Mouse (Mus musculus) CH12.LX (cell line): ENCODE data around the gene Dhcr7. TPM values are rescaled to one million over a fixed set of nuclear protein-coding genes. Genes with fewer than 3 reads are reported as not detected.

Source experiments
- DNase-seq: peaks from one replicate; pipeline ENCODE4 v3.0.0-alpha.2; 2013; ENCODE audit errors: extremely low read depth
- H3K27ac ChIP-seq: 2 replicates; pipeline ENCODE4 v1.5.1; 2012; ENCODE audit warnings: low read depth, mild to moderate bottlenecking, control low read depth, moderate library complexity; ENCODE audit not compliant: insufficient read depth
- H3K27me3 ChIP-seq: replicated peaks from 2 replicates; pipeline ENCODE3; 2012; ENCODE audit warnings: inconsistent platforms
- H3K36me3 ChIP-seq, 2 experiments: replicated peaks in 1 of 2; 2 replicates each; pipeline versions ENCODE3 to v1.6.1; 2012; ENCODE audit warnings: inconsistent platforms in 1 of 2, low read length in 1 of 2, mild to moderate bottlenecking in 1 of 2, mixed read lengths in 1 of 2, moderate library complexity in 1 of 2; ENCODE audit not compliant: control insufficient read depth in 1 of 2, insufficient read depth in 1 of 2
- H3K4me1 ChIP-seq, 2 experiments: 2 replicates each; pipeline ENCODE4 v1.6.1; 2012; ENCODE audit warnings: inconsistent platforms in 1 of 2, moderate library complexity in 1 of 2; ENCODE audit not compliant: insufficient read depth in 2 of 2, control insufficient read depth in 1 of 2
- H3K4me2 ChIP-seq: 2 replicates; pipeline ENCODE4 v1.6.1; 2012; ENCODE audit warnings: low read depth, mild to moderate bottlenecking, control low read depth; ENCODE audit not compliant: poor library complexity, insufficient read depth, severe bottlenecking
- H3K4me3 ChIP-seq, 3 experiments: fragments of 150-350 bp in 1 of 3; sonication (generic) in 1 of 3; replicated peaks in 1 of 3; 2 replicates each; pipeline versions ENCODE3 to v1.5.1; 2011 to 2012; ENCODE audit warnings: low read depth in 2 of 3, low read length in 2 of 3, mild to moderate bottlenecking in 2 of 3, moderate library complexity in 2 of 3, control low read depth in 1 of 3, improper control_type of control experiment in 1 of 3, inconsistent platforms in 1 of 3, mixed read lengths in 1 of 3; ENCODE audit not compliant: poor library complexity in 1 of 3
- H3K79me2 ChIP-seq: replicated peaks from 2 replicates; pipeline ENCODE4 v1.6.1; 2012; ENCODE audit warnings: mild to moderate bottlenecking, moderate library complexity; ENCODE audit not compliant: control insufficient read depth, poor library complexity, insufficient read depth, severe bottlenecking; ENCODE audit errors: extremely low read depth
- H3K9ac ChIP-seq: 2 replicates; pipeline ENCODE4 v1.6.1; 2012; ENCODE audit warnings: low read depth, mild to moderate bottlenecking, control low read depth, moderate library complexity; ENCODE audit not compliant: insufficient read depth
- H3K9me3 ChIP-seq: replicated peaks from 2 replicates; pipeline ENCODE3; 2012; ENCODE audit warnings: low read length, inconsistent platforms, mixed read lengths
- BHLHE40 ChIP-seq: IDR thresholded peaks from 2 replicates; pipeline ENCODE4 v1.6.1; 2011; ENCODE audit warnings: mild to moderate bottlenecking, low read depth, low read length, improper control_type of control experiment
- CHD1 ChIP-seq: IDR thresholded peaks from 2 replicates; pipeline ENCODE4 v1.6.1; 2012; ENCODE audit warnings: low read depth, low read length, improper control_type of control experiment, inconsistent platforms
- CHD2 ChIP-seq: IDR thresholded peaks from 2 replicates; pipeline ENCODE4 v1.6.1; 2011; ENCODE audit warnings: low read length, improper control_type of control experiment
- CTCF ChIP-seq, 2 experiments: IDR thresholded peaks in 1 of 2; conservative IDR thresholded peaks in 1 of 2; 2 replicates each; pipeline ENCODE4 v1.5.1; 2011 to 2012; ENCODE audit warnings: low read depth in 2 of 2, low read length in 2 of 2, improper control_type of control experiment in 1 of 2, inconsistent platforms in 1 of 2, mild to moderate bottlenecking in 1 of 2, moderate library complexity in 1 of 2
- E2F4 ChIP-seq: IDR thresholded peaks from 2 replicates; pipeline ENCODE4 v1.6.1; 2011; ENCODE audit warnings: low read depth, low read length, improper control_type of control experiment; ENCODE audit not compliant: insufficient replicate concordance
- ELF1 ChIP-seq: IDR thresholded peaks from 2 replicates; pipeline ENCODE4 v1.6.1; 2014; ENCODE audit warnings: low read depth, mild to moderate bottlenecking, inconsistent platforms, low read length, improper control_type of control experiment
- EP300 ChIP-seq: IDR thresholded peaks from 2 replicates; pipeline ENCODE4 v1.6.1; 2011; ENCODE audit warnings: low read length, improper control_type of control experiment
- ETS1 ChIP-seq: conservative IDR thresholded peaks from 2 replicates; pipeline ENCODE4 v1.6.1; 2012; ENCODE audit warnings: low read depth, mild to moderate bottlenecking, inconsistent platforms, low read length, improper control_type of control experiment, moderate library complexity
- GABPA ChIP-seq: IDR thresholded peaks from 2 replicates; pipeline ENCODE4 v1.6.1; 2012; ENCODE audit warnings: low read depth, low read length, improper control_type of control experiment, inconsistent platforms; ENCODE audit not compliant: insufficient replicate concordance
- HCFC1 ChIP-seq: IDR thresholded peaks from 2 replicates; pipeline ENCODE4 v1.6.1; 2012; ENCODE audit warnings: low read depth, mild to moderate bottlenecking, inconsistent platforms, low read length, improper control_type of control experiment
- IRF4 ChIP-seq: IDR thresholded peaks from 2 replicates; pipeline ENCODE4 v1.6.1; 2014; ENCODE audit warnings: low read depth, mild to moderate bottlenecking, inconsistent platforms, low read length, improper control_type of control experiment
- JUN ChIP-seq: IDR thresholded peaks from 2 replicates; pipeline ENCODE4 v1.6.1; 2011; ENCODE audit warnings: low read depth, mild to moderate bottlenecking, low read length, improper control_type of control experiment, moderate library complexity; ENCODE audit not compliant: insufficient read depth
- JUND ChIP-seq: conservative IDR thresholded peaks from 2 replicates; pipeline ENCODE4 v1.6.1; 2011; ENCODE audit warnings: low read depth, low read length, improper control_type of control experiment
- KAT2A ChIP-seq: IDR thresholded peaks from 2 replicates; pipeline ENCODE4 v1.6.1; 2012; ENCODE audit warnings: low read length, improper control_type of control experiment, inconsistent platforms; ENCODE audit not compliant: insufficient replicate concordance
- MAFK ChIP-seq: IDR thresholded peaks from 2 replicates; pipeline ENCODE4 v1.6.1; 2011; ENCODE audit warnings: low read length, improper control_type of control experiment; ENCODE audit not compliant: insufficient replicate concordance
- MAX ChIP-seq: IDR thresholded peaks from 2 replicates; pipeline ENCODE4 v1.6.1; 2011; ENCODE audit warnings: low read length, improper control_type of control experiment
- MAZ ChIP-seq: IDR thresholded peaks from 2 replicates; pipeline ENCODE4 v1.6.1; 2012; ENCODE audit warnings: low read depth, mild to moderate bottlenecking, inconsistent platforms, low read length, improper control_type of control experiment, moderate library complexity
- MEF2A ChIP-seq: IDR thresholded peaks from 2 replicates; pipeline ENCODE4 v1.6.1; 2014; ENCODE audit warnings: low read depth, mild to moderate bottlenecking, inconsistent platforms, low read length, improper control_type of control experiment, borderline replicate concordance
- MXI1 ChIP-seq: IDR thresholded peaks from 2 replicates; pipeline ENCODE4 v1.6.1; 2011; ENCODE audit warnings: mild to moderate bottlenecking, low read depth, low read length, improper control_type of control experiment
- MYC ChIP-seq: IDR thresholded peaks from 2 replicates; pipeline ENCODE4 v1.6.1; 2011; ENCODE audit warnings: low read depth, mild to moderate bottlenecking, improper control_type of control experiment, low read length
- NELFE ChIP-seq: IDR thresholded peaks from 2 replicates; pipeline ENCODE4 v1.6.1; 2011; ENCODE audit warnings: low read depth, low read length, improper control_type of control experiment
- NRF1 ChIP-seq: IDR thresholded peaks from 2 replicates; pipeline ENCODE4 v1.6.1; 2014; ENCODE audit warnings: low read depth, mild to moderate bottlenecking, inconsistent platforms, low read length, improper control_type of control experiment, moderate library complexity
- PAX5 ChIP-seq: IDR thresholded peaks from 2 replicates; pipeline ENCODE4 v1.6.1; 2012; ENCODE audit warnings: low read length, inconsistent platforms, mixed read lengths
- POLR2A ChIP-seq: IDR thresholded peaks from 2 replicates; pipeline ENCODE4 v1.6.1; 2011; ENCODE audit warnings: low read depth, mild to moderate bottlenecking, improper control_type of control experiment, low read length
- POLR2AphosphoS2 ChIP-seq: IDR thresholded peaks from 2 replicates; pipeline ENCODE4 v1.6.1; 2011; ENCODE audit warnings: low read depth, low read length, improper control_type of control experiment
- RAD21 ChIP-seq: IDR thresholded peaks from 2 replicates; pipeline ENCODE4 v1.6.1; 2011; ENCODE audit warnings: low read depth, mild to moderate bottlenecking, low read length, improper control_type of control experiment, moderate library complexity
- RCOR1 ChIP-seq: conservative IDR thresholded peaks from 2 replicates; pipeline ENCODE4 v1.6.1; 2012; ENCODE audit warnings: low read depth, mild to moderate bottlenecking, inconsistent platforms, low read length, improper control_type of control experiment
- SIN3A ChIP-seq: IDR thresholded peaks from 2 replicates; pipeline ENCODE4 v1.6.1; 2012; ENCODE audit warnings: low read length, improper control_type of control experiment, inconsistent platforms
- SMC3 ChIP-seq: IDR thresholded peaks from 2 replicates; pipeline ENCODE4 v1.6.1; 2011; ENCODE audit warnings: low read depth, low read length, improper control_type of control experiment
- TCF12 ChIP-seq: IDR thresholded peaks from 2 replicates; pipeline ENCODE4 v1.6.1; 2014; ENCODE audit warnings: low read depth, mild to moderate bottlenecking, inconsistent platforms, low read length, improper control_type of control experiment
- UBTF ChIP-seq: IDR thresholded peaks from 2 replicates; pipeline ENCODE4 v1.6.1; 2012; ENCODE audit warnings: low read depth, mild to moderate bottlenecking, inconsistent platforms, low read length, improper control_type of control experiment, moderate library complexity
- USF1 ChIP-seq: IDR thresholded peaks from 2 replicates; pipeline ENCODE4 v1.6.1; 2014; ENCODE audit warnings: low read depth, mild to moderate bottlenecking, inconsistent platforms, low read length, improper control_type of control experiment
- USF2 ChIP-seq: conservative IDR thresholded peaks from 2 replicates; pipeline ENCODE4 v1.6.1; 2011; ENCODE audit warnings: low read depth, low read length, improper control_type of control experiment
- ZC3H11A ChIP-seq: IDR thresholded peaks from 2 replicates; pipeline ENCODE4 v1.6.1; 2012; ENCODE audit warnings: low read depth, mild to moderate bottlenecking, inconsistent platforms, low read length, improper control_type of control experiment
- ZKSCAN1 ChIP-seq: IDR thresholded peaks from 2 replicates; pipeline ENCODE4 v1.6.1; 2012; ENCODE audit warnings: low read depth, inconsistent platforms, low read length, improper control_type of control experiment, borderline replicate concordance
- ZMIZ1 ChIP-seq: IDR thresholded peaks from 2 replicates; pipeline ENCODE4 v1.6.1; 2012; ENCODE audit warnings: low read depth, mild to moderate bottlenecking, inconsistent platforms, low read length, improper control_type of control experiment
- ZNF384 ChIP-seq: IDR thresholded peaks from 2 replicates; pipeline ENCODE4 v1.6.1; 2012; ENCODE audit warnings: low read depth, low read length, improper control_type of control experiment, inconsistent platforms
- dilution Hi-C: fragments of 300-500 bp; cut with MboI; formaldehyde crosslinking; loops from 2 replicates; pipeline ENCODE4 v1.14.3; 2020; ENCODE audit warnings: low sequenced_read_pairs; ENCODE audit not compliant: extremely low pct_unique_long_range_greater_than_20kb, extremely low pct_ligation_motif_present
- in situ Hi-C: fragments of 300-500 bp; cut with MboI; formaldehyde crosslinking; loops from 3 replicates; pipeline ENCODE4 v1.14.3; 2019; ENCODE audit warnings: low sequenced_read_pairs, low pct_ligation_motif_present, low pct_unique_long_range_greater_than_20kb, mixed read lengths
- polyA plus RNA-seq: library from polyadenylated mRNA; unstranded; fragments of >175 nt; gene quantifications from 2 replicates; pipeline ENCODE4 v1.2.1, GENCODE M21; 2012; ENCODE audit warnings: low read depth; ENCODE audit not compliant: insufficient read length
- total RNA-seq, 2 experiments: library from RNA; depleted of rRNA; stranded (reverse); fragments of 300-350 nt in 1 of 2; fragments of >200 nt in 1 of 2; gene quantifications; 2 replicates each; pipeline ENCODE4 v1.2.3; 2012 to 2014

The Dhcr7 gene
- total RNA-seq (2012; rRNA removed): 17.3 and 18.1 TPM in 2 replicates
- 17.7 and 22.1 TPM in 2 replicates for total RNA-seq (2014; rRNA removed)
- 46.9 and 60.3 TPM in 2 replicates for polyA plus RNA-seq

- Histone ChIP-seq H3K4me2 (peak within 1 kb of the TSS; percentile 89), H3K4me1 (peaks cover 3 to 15% of the 10 kb centered on the region in 2 experiments; a peak in 2 of 4 replicates), H3K79me2 (no peaks in the 10 kb centered on the region), H3K9me3 (no peaks in the 10 kb centered on the region), H3K27me3 (no peaks in the 10 kb centered on the region), H3K4me3 (peak within 1 kb of the TSS; percentile 72 to 88 (median 78)), H3K27ac (no peak within 1 kb of the TSS), H3K9ac (peak within 1 kb of the TSS; percentile 73), H3K36me3 (peaks cover 6 to 20% of the 10 kb centered on the region in 2 experiments)
- dilution Hi-C loops: no loop called here
- DNase-seq: peak; percentile 97
- in situ Hi-C loops: no loop called here
- TF ChIP-seq ELF1 (peak; percentile 100), MAZ (0 out of 2 replicates have a peak, but pooled peaks have one; percentile 33), MAX (peak; percentile 86), E2F4 (0 out of 2 replicates have a peak, but pooled peaks have one; percentile 67), MEF2A (no peak; the same call in 1 of the 2 replicates), KAT2A (no peak), POLR2A (peak; percentile 89), MYC (peak; percentile 39; the same call in 1 of the 2 replicates), NRF1 (peak; percentile 89), USF2 (no peak), NELFE (peak; percentile 82), PAX5 (no peak), JUND (no peak), CTCF (conservative IDR thresholded peaks at IDR 0.05 in 1 of 2, IDR thresholded peaks at IDR 0.05 in 1 of 2; ENCODE audit: low read depth in 2 of 2, low read length in 2 of 2) (no peak), CHD1 (peak; percentile 63; the same call in 1 of the 2 replicates), ZNF384 (no peak; the same call in 1 of the 2 replicates), HCFC1 (peak; percentile 56; the same call in 1 of the 2 replicates), POLR2AphosphoS2 (peak; percentile 67; the same call in 1 of the 2 replicates), ZKSCAN1 (no peak), JUN (no peak), SIN3A (peak; percentile 75; the same call in 1 of the 2 replicates), ZMIZ1 (peak; percentile 71), MAFK (no peak; the same call in 1 of the 2 replicates), RCOR1 (0 out of 2 replicates have a peak, but pooled peaks have one; percentile 14), UBTF (no peak), ZC3H11A (no peak), BHLHE40 (no peak), GABPA (no peak), IRF4 (0 out of 2 replicates have a peak, but pooled peaks have one; percentile 2), USF1 (no peak), EP300 (no peak), RAD21 (no peak), SMC3 (no peak), ETS1 (no peak), CHD2 (no peak), MXI1 (peak; percentile 72; the same call in 1 of the 2 replicates), TCF12 (peak; percentile 47; the same call in 1 of the 2 replicates)
Observed at GRCm38 (mm10) chr7:143822375-143823265, at the start of gene Dhcr7, which contains the start of gene Nadsyn1. TSS of gene Dhcr7 (plus strand) at chr7:143823145. TSS of gene Nadsyn1 (minus strand) at chr7:143822849.
